Mouse (Mus musculus): Measurements from ENCODE around the gene Gm10837. TPM values are rescaled to one million over a fixed set of nuclear protein-coding genes. Genes with fewer than 3 reads are reported as not detected.

The Gm10837 gene
- not detected in 2 replicates for polyA plus RNA-seq (2016; fragmentation: Nextera tagmentation; extraction: Ambion mirVana)

- H3K4me3 ChIP-seq, result peak within 1 kb of the TSS; percentile 27
- H3K9me3 ChIP-seq (replicated peaks), result no peaks in the 10 kb centered on the region
- H3K9ac ChIP-seq, result no peak within 1 kb of the TSS
- H3K4me1 ChIP-seq, result peaks cover 7% of the 10 kb centered on the region
- peaks cover 75% of the 10 kb centered on the region for H3K27me3 ChIP-seq (replicated peaks)
- 3% methylated on average over 51 of the region's 51 CpGs for WGBS (ENCODE audit: insufficient replicate concordance)
- H3K27ac ChIP-seq, result no peak within 1 kb of the TSS
- no peak for ATAC-seq
- H3K36me3 ChIP-seq, result no peaks in the 10 kb centered on the region
- peak within 1 kb of the TSS; percentile 49 for H3K4me2 ChIP-seq
Observed at GRCm38 (mm10) chr14:122490441-122491328, at the start of gene Gm10837. Gm10837 (plus strand) TSS chr14:122490586.

- Histone ChIP-seq H3K27me3 (replicated peaks) (peaks cover 78% of the 10 kb centered on the region), H3K9me3 (replicated peaks) (no peaks in the 10 kb centered on the region), H3K36me3 (no peaks in the 10 kb centered on the region), H3K27ac (no peak overlapping the region), H3K4me1 (no peaks in the 10 kb centered on the region), H3K4me2 (peak overlapping the region; percentile 57), H3K9ac (no peak overlapping the region), H3K4me3 (no peak overlapping the region)
- ATAC-seq, result no peak
- WGBS (ENCODE audit: insufficient replicate concordance), result 7% methylated on average over 29 of the region's 29 CpGs
Observed at GRCm38 (mm10) chr14:122449601-122450495, 40.5 kb upstream of the Gm10837 start.

GRCm38 (mm10) chr14:122450496-122451382 lies 39.6 kb upstream of the Gm10837 start, which contains the start of gene Gm5089:
Gm5089 (minus strand) TSS chr14:122451115.
- Histone ChIP-seq H3K9ac (no peak within 1 kb of the TSS), H3K27me3 (replicated peaks) (peaks cover 86% of the 10 kb centered on the region), H3K27ac (no peak within 1 kb of the TSS), H3K9me3 (replicated peaks) (no peaks in the 10 kb centered on the region), H3K4me1 (no peaks in the 10 kb centered on the region), H3K4me2 (peak within 1 kb of the TSS; percentile 57), H3K4me3 (peak within 1 kb of the TSS; percentile 41), H3K36me3 (no peaks in the 10 kb centered on the region)
- ATAC-seq, result no peak
- 4% methylated on average over 59 of the region's 59 CpGs for WGBS (ENCODE audit: insufficient replicate concordance)

- no peak overlapping the region for H3K9ac ChIP-seq
- peaks cover 93% of the 10 kb centered on the region for H3K27me3 ChIP-seq (replicated peaks)
- 55% methylated on average over 5 of the region's 5 CpGs for WGBS (ENCODE audit: insufficient replicate concordance)
- H3K9me3 ChIP-seq (replicated peaks), result no peaks in the 10 kb centered on the region
- no peaks in the 10 kb centered on the region for H3K36me3 ChIP-seq
- H3K27ac ChIP-seq, result no peak overlapping the region
- no peak overlapping the region for H3K4me2 ChIP-seq
- no peak for ATAC-seq
- H3K4me1 ChIP-seq, result no peaks in the 10 kb centered on the region
- no peak overlapping the region for H3K4me3 ChIP-seq
Observed at GRCm38 (mm10) chr14:122451551-122452145, 38.7 kb upstream of the Gm10837 start.

- Histone ChIP-seq H3K4me2 (no peak overlapping the region; the same call in 1 of the 2 replicates), H3K4me1 (no peaks in the 10 kb centered on the region), H3K9me3 (replicated peaks) (no peaks in the 10 kb centered on the region), H3K27ac (no peak overlapping the region), H3K9ac (no peak overlapping the region), H3K4me3 (no peak overlapping the region), H3K27me3 (replicated peaks) (peaks cover 84% of the 10 kb centered on the region), H3K36me3 (no peaks in the 10 kb centered on the region)
- 49% methylated on average over 13 of the region's 13 CpGs for WGBS (ENCODE audit: insufficient replicate concordance)
- ATAC-seq, result no peak
Observed at GRCm38 (mm10) chr14:122452701-122453387, 37.5 kb upstream of the Gm10837 start.

GRCm38 (mm10) chr14:122453388-122453995 lies 36.9 kb upstream of the Gm10837 start:
- H3K9ac ChIP-seq, result no peak overlapping the region
- H3K4me1 ChIP-seq, result no peaks in the 10 kb centered on the region
- peaks cover 77% of the 10 kb centered on the region for H3K27me3 ChIP-seq (replicated peaks)
- H3K27ac ChIP-seq, result no peak overlapping the region
- H3K4me3 ChIP-seq, result peak overlapping the region; percentile 34
- WGBS (ENCODE audit: insufficient replicate concordance), result 11% methylated on average over 32 of the region's 32 CpGs
- ATAC-seq, result no peak
- H3K36me3 ChIP-seq, result no peaks in the 10 kb centered on the region
- H3K4me2 ChIP-seq, result peak overlapping the region; percentile 43
- H3K9me3 ChIP-seq (replicated peaks), result no peaks in the 10 kb centered on the region

- Histone ChIP-seq H3K27ac (no peak overlapping the region), H3K4me2 (peak overlapping the region; percentile 43), H3K36me3 (no peaks in the 10 kb centered on the region), H3K4me3 (peak overlapping the region; percentile 34; the same call in 1 of the 2 replicates), H3K9me3 (replicated peaks) (no peaks in the 10 kb centered on the region), H3K4me1 (no peaks in the 10 kb centered on the region), H3K9ac (no peak overlapping the region), H3K27me3 (replicated peaks) (peaks cover 74% of the 10 kb centered on the region)
- WGBS (ENCODE audit: insufficient replicate concordance), result 28% methylated on average over 12 of the region's 12 CpGs
- no peak for ATAC-seq
Observed at GRCm38 (mm10) chr14:122453996-122454738, 36.2 kb upstream of the Gm10837 start.

- Histone ChIP-seq H3K9ac (no peak overlapping the region), H3K27ac (no peak overlapping the region), H3K36me3 (no peaks in the 10 kb centered on the region), H3K4me1 (no peaks in the 10 kb centered on the region), H3K4me3 (no peak overlapping the region), H3K9me3 (replicated peaks) (no peaks in the 10 kb centered on the region), H3K27me3 (replicated peaks) (peaks cover 74% of the 10 kb centered on the region), H3K4me2 (no peak overlapping the region)
- WGBS (ENCODE audit: insufficient replicate concordance), result 59% methylated on average over 10 of the region's 10 CpGs
- ATAC-seq, result no peak
Observed at GRCm38 (mm10) chr14:122454901-122455561, 35.4 kb upstream of the Gm10837 start.

- Histone ChIP-seq H3K4me3 (no peak overlapping the region), H3K27ac (no peak overlapping the region), H3K36me3 (no peaks in the 10 kb centered on the region), H3K27me3 (replicated peaks) (peaks cover 74% of the 10 kb centered on the region), H3K9ac (no peak overlapping the region), H3K4me1 (no peaks in the 10 kb centered on the region), H3K4me2 (no peak overlapping the region), H3K9me3 (replicated peaks) (no peaks in the 10 kb centered on the region)
- WGBS (ENCODE audit: insufficient replicate concordance), result 66% methylated on average over 4 of the region's 4 CpGs
- ATAC-seq, result no peak
Observed at GRCm38 (mm10) chr14:122455562-122455958, 34.8 kb upstream of the Gm10837 start.
